Mouse (Mus musculus) neutrophil, adult 5-6 weeks (primary cell): ENCODE measurements around the gene Phf21a. TPM values are rescaled to one million over a fixed set of nuclear protein-coding genes. Genes with fewer than 3 reads are reported as not detected.

ENCODE experiments used
- ATAC-seq: fragments of 151-379, 151-347 bp; 2 replicates; pipeline ENCODE4 v1.8.0; 2017; ENCODE audit warnings: mild to moderate bottlenecking, moderate TSS enrichment; ENCODE audit not compliant: insufficient number of reproducible peaks, poor library complexity, low FRiP score, severe bottlenecking; ENCODE audit errors: extremely low read depth
- total RNA-seq: library from RNA; stranded (forward); fragments of 200-1000 nt; gene quantifications from 2 replicates; pipeline ENCODE4 v1.2.3, GENCODE M21; 2017

Phf21a gene
- total RNA-seq, 1 experiment from 2014 or later, result 213 TPM

GRCm38 (mm10) chr2:92171046-92171643, 78.2 kb downstream of the Phf21a start:
- ATAC-seq, result no peak

- ATAC-seq, result no peak
Measured at GRCm38 (mm10) chr2:92172300-92172699, 79.4 kb downstream of the Phf21a start.

- peak; percentile 71; the same call in 1 of the 2 replicates for ATAC-seq
Measured at GRCm38 (mm10) chr2:92173186-92173585, 80.3 kb downstream of the Phf21a start.

GRCm38 (mm10) chr2:92174265-92174664, 81.3 kb downstream of the Phf21a start:
- no peak for ATAC-seq

- ATAC-seq, result no peak
Measured at GRCm38 (mm10) chr2:92175002-92175401, 82.1 kb downstream of the Phf21a start.

- ATAC-seq, result no peak
Measured at GRCm38 (mm10) chr2:92176292-92176691, 83.4 kb downstream of the Phf21a start.

GRCm38 (mm10) chr2:92182146-92182756, 89.3 kb downstream of the Phf21a start:
- ATAC-seq, result no peak

GRCm38 (mm10) chr2:92182981-92183501, 90.1 kb downstream of the Phf21a start:
- peak; percentile 73 for ATAC-seq

- peak; percentile 69 for ATAC-seq
Measured at GRCm38 (mm10) chr2:92183613-92184076, 90.7 kb downstream of the Phf21a start.

- peak; percentile 2; the same call in 1 of the 2 replicates for ATAC-seq
Measured at GRCm38 (mm10) chr2:92184077-92184921, 91.4 kb downstream of the Phf21a start.

- no peak for ATAC-seq
Measured at GRCm38 (mm10) chr2:92185062-92185765, 92.3 kb downstream of the Phf21a start.

- ATAC-seq, result no peak
Measured at GRCm38 (mm10) chr2:92185766-92186450, 93.0 kb downstream of the Phf21a start.

- ATAC-seq, result no peak
Measured at GRCm38 (mm10) chr2:92187061-92187460, 94.1 kb downstream of the Phf21a start.

- no peak for ATAC-seq
Measured at GRCm38 (mm10) chr2:92188744-92189143, 95.8 kb downstream of the Phf21a start.

GRCm38 (mm10) chr2:92190960-92191359, 98.0 kb downstream of the Phf21a start:
- ATAC-seq, result no peak

GRCm38 (mm10) chr2:92191826-92192581, 99.1 kb downstream of the Phf21a start:
- peak; percentile 95 for ATAC-seq

- ATAC-seq, result no peak
Measured at GRCm38 (mm10) chr2:92198126-92198525, 105.2 kb downstream of the Phf21a start.

- no peak for ATAC-seq
Measured at GRCm38 (mm10) chr2:92198747-92199146, 105.8 kb downstream of the Phf21a start.
